Mouse (Mus musculus) cortical plate, adult 2 months (tissue): Measurements from ENCODE around the gene Ugt1a8. TPM values are rescaled to one million over a fixed set of nuclear protein-coding genes. Genes with fewer than 3 reads are reported as not detected.
"Not testable (repeated sequence)": the region's sequence is repeated elsewhere in the genome, so short reads cannot be mapped to it uniquely, and the experiment has no call there.

Source experiments
- H3K27ac ChIP-seq: fragments of 200-500 bp; 2 replicates; pipeline ENCODE4 v1.5.1; 2012; ENCODE audit warnings: low read length, control low read depth, inconsistent platforms; ENCODE audit not compliant: insufficient read depth
- H3K4me1 ChIP-seq: fragments of 200-500 bp; 2 replicates; pipeline ENCODE4 v1.6.1; 2011; ENCODE audit warnings: low read length; ENCODE audit not compliant: control insufficient read depth, insufficient read depth
- H3K4me3 ChIP-seq: fragments of 200-500 bp; 2 replicates; pipeline ENCODE4 v1.5.1; 2011; ENCODE audit warnings: mild to moderate bottlenecking, low read length, control low read depth; ENCODE audit not compliant: insufficient read depth
- CTCF ChIP-seq: fragments of 200-500 bp; IDR thresholded peaks from 2 replicates; pipeline ENCODE4 v1.5.1; 2011; ENCODE audit warnings: mild to moderate bottlenecking, control low read depth, low read length; ENCODE audit not compliant: insufficient read depth; ENCODE audit errors: extremely low read depth
- POLR2A ChIP-seq: fragments of 200-500 bp; IDR thresholded peaks from 2 replicates; pipeline ENCODE4 v1.6.1; 2011; ENCODE audit warnings: mild to moderate bottlenecking, low read length, control low read depth; ENCODE audit not compliant: insufficient read depth; ENCODE audit errors: extremely low read depth
- polyA plus RNA-seq: library from polyadenylated mRNA; depleted of rRNA; stranded (reverse); fragments of >200 nt; gene quantifications from 2 replicates; pipeline ENCODE4 v1.2.3, GENCODE M21; 2012; rRNA removed

Gene Ugt1a8
- not detected in 2 replicates for polyA plus RNA-seq

GRCm38 (mm10) chr1:88087513-88087912 lies at the start of gene Ugt1a8:
Ugt1a8 (plus strand) TSS chr1:88087813.
- Histone ChIP-seq H3K4me3 (no peak within 1 kb of the TSS), H3K4me1 (no peaks in the 10 kb centered on the region), H3K27ac (no peak within 1 kb of the TSS)
- TF ChIP-seq POLR2A (no peak), CTCF (no peak)

GRCm38 (mm10) chr1:88043044-88043443 lies 44.6 kb upstream of the Ugt1a8 start:
- not testable (repeated sequence) for H3K4me3 ChIP-seq, H3K27ac ChIP-seq, H3K4me1 ChIP-seq

DNA sequence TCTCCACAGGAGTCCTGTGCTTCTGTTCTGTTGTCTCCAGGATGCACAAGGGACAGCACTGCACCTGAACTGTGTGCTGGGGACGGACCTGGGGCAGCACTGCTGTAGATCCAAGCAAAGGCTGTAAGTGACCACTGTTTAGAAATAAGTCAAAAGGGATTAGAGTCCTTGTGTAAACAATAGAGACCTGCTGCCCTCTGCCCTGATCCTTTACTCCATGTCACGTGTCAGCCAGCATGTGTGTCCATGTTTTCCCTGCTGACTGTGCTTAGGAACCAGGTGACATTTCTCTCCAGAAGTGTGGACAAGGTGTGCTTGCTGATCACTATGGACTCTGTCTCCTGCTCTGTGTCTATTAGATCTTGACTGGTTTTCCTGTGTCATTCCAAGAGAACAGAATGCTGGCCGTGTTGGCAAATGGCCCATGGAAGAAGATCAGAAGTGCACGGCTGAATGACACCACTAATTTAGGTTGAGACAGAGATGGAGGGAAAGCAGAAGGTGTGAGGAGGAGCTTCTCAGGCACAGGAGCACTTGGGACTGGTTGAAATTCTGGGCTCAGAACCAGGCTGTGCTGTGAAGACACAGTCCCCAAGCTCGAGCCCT lies 42.7 kb upstream of the Ugt1a8 start:
- H3K4me1 ChIP-seq, H3K27ac ChIP-seq, H3K4me3 ChIP-seq: not testable (repeated sequence)

- not testable (repeated sequence) for H3K4me3 ChIP-seq, H3K4me1 ChIP-seq, H3K27ac ChIP-seq
These were observed 40.2 kb upstream of the Ugt1a8 start for GRCm38 (mm10) chr1:88047408-88047807.

- no peak within 1 kb of the TSS for H3K4me3 ChIP-seq
- TF ChIP-seq POLR2A (no peak), CTCF (no peak)
- H3K27ac ChIP-seq = no peak within 1 kb of the TSS
- no peaks in the 10 kb centered on the region for H3K4me1 ChIP-seq
These were observed 32.5 kb upstream of the Ugt1a8 start, which contains the start of gene Ugt1a10 for GRCm38 (mm10) chr1:88055088-88055487. Ugt1a10 (plus strand) TSS chr1:88055388.

- not testable (repeated sequence) for H3K27ac ChIP-seq
These were observed 21.0 kb upstream of the Ugt1a8 start for GRCm38 (mm10) chr1:88066472-88067102.

GRCm38 (mm10) chr1:88070495-88070894 lies 17.1 kb upstream of the Ugt1a8 start, which contains the start of gene Ugt1a9:
Ugt1a9 (plus strand) TSS chr1:88070800.
- Histone ChIP-seq H3K4me3 (no peak within 1 kb of the TSS), H3K27ac (no peak within 1 kb of the TSS), H3K4me1 (no peaks in the 10 kb centered on the region)
- no peak for TF ChIP-seq POLR2A
- TF ChIP-seq CTCF = no peak

More at GRCm38 (mm10) chr1:88066472-88067102, 21.0 kb upstream of the Ugt1a8 start:
- H3K4me3 ChIP-seq, H3K4me1 ChIP-seq: not testable (repeated sequence)

DNA sequence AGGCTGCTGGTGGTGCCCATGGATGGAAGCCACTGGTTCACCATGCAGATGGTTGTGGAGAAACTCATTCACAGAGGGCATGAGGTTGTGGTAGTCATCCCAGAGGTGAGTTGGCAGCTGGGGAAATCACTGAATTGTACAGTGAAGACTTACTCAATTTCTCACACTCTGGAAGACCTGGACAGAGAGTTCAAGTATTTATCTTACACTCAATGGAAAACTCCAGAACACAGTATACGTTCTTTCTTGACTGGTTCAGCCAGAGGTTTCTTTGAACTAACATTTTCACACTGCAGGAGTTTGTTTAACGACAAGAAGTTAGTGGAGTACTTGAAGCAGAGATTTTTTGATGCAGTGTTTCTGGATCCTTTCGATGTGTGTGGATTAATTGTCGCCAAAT lies 16.7 kb upstream of the Ugt1a8 start:
- H3K27ac ChIP-seq = no peak overlapping the region
- H3K4me3 ChIP-seq = no peak overlapping the region
- TF ChIP-seq CTCF (no peak), POLR2A (no peak)
- no peaks in the 10 kb centered on the region for H3K4me1 ChIP-seq

DNA sequence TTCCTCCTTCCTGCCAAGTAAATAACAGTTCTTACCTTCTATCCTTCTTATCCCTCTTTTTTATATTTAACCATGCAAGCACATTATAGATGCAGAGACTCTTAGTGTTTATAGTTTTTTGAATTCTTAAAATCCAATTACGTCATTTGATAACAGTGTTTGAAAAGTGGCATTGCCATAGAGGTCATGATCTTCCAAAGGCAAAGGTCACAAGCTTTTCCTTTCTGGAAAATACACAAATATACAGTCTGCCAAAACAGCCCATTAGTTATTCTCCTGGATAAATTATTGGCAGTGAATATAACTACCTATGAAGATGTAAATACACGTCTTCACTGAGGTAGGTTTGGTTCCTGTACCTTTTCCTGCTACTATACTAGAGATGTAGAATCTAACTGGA lies 13.1 kb upstream of the Ugt1a8 start:
- Histone ChIP-seq H3K27ac (no peak overlapping the region), H3K4me3 (no peak overlapping the region), H3K4me1 (no peaks in the 10 kb centered on the region)
- TF ChIP-seq POLR2A (no peak), CTCF (no peak)

- TF ChIP-seq CTCF = no peak
- TF ChIP-seq POLR2A = no peak
- no peak overlapping the region for H3K4me3 ChIP-seq
- H3K4me1 ChIP-seq = no peaks in the 10 kb centered on the region
- H3K27ac ChIP-seq = no peak overlapping the region
These were observed 10.5 kb upstream of the Ugt1a8 start for GRCm38 (mm10) chr1:88077128-88077527.

DNA sequence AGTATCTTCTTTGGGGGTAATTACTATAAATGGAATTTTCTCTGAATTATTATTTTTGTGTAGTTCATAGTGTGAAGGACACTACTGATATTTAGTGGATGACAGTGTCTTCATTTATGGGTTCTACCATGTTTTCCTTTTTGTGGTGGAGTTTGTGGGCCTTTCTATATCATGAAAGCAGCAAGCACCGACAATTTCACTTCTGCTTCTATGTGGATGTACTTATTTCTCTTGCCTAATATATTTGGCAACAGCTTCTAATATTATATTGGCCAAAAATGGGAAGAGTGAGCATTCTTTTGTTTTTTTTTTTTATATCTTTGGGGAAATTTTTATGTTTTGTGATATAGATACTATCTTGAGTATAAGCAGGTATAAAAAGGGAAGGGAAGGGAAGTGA lies 5.9 kb upstream of the Ugt1a8 start:
- H3K4me3 ChIP-seq = no peak overlapping the region
- TF ChIP-seq POLR2A = no peak
- TF ChIP-seq CTCF = no peak
- no peaks in the 10 kb centered on the region for H3K4me1 ChIP-seq
- no peak overlapping the region for H3K27ac ChIP-seq
